Mouse (Mus musculus) C2C12 (cell line): Measurements from ENCODE around the gene Grk5. TPM values are rescaled to one million over a fixed set of nuclear protein-coding genes. Genes with fewer than 3 reads are reported as not detected.

ENCODE experiments used
- H3K27me3 ChIP-seq: one replicate; pipeline ENCODE4 v1.6.1; 2011; ENCODE audit not compliant: control insufficient read depth, insufficient read depth, insufficient read length
- H3K36me3 ChIP-seq: one replicate; pipeline ENCODE4 v1.6.1; 2011; ENCODE audit not compliant: control insufficient read depth, insufficient read depth
- H3K4me3 ChIP-seq: one replicate; pipeline ENCODE4 v1.5.1; 2011; ENCODE audit warnings: mild to moderate bottlenecking, control low read depth; ENCODE audit not compliant: poor library complexity, insufficient read depth, severe bottlenecking
- H3K79me2 ChIP-seq: one replicate; pipeline ENCODE4 v1.6.1; 2011; ENCODE audit not compliant: control insufficient read depth, insufficient read depth
- H3K79me3 ChIP-seq: one replicate; pipeline ENCODE4 v1.6.1; 2011; ENCODE audit warnings: low read depth, control low read depth
- H3ac ChIP-seq: one replicate; pipeline ENCODE3; 2011; ENCODE audit warnings: low read depth; ENCODE audit not compliant: control insufficient read depth, insufficient read length
- CEBPB ChIP-seq: IDR thresholded peaks from one replicate; pipeline ENCODE4 v1.6.1; 2011; ENCODE audit warnings: low read depth, mild to moderate bottlenecking, control low read depth, moderate library complexity
- CTCF ChIP-seq: IDR thresholded peaks from one replicate; pipeline ENCODE4 v1.5.1; 2011; ENCODE audit not compliant: control insufficient read depth, insufficient read depth, insufficient read length
- FOSL1 ChIP-seq: IDR thresholded peaks from one replicate; pipeline ENCODE4 v1.8.0; 2011; ENCODE audit warnings: mild to moderate bottlenecking, low read length; ENCODE audit not compliant: poor library complexity, insufficient read depth, severe bottlenecking
- MAX ChIP-seq: IDR thresholded peaks from one replicate; pipeline ENCODE4 v1.6.1; 2011; ENCODE audit warnings: mild to moderate bottlenecking, control low read depth
- MYOD1 ChIP-seq: IDR thresholded peaks from one replicate; pipeline ENCODE4 v1.6.1; 2011; ENCODE audit warnings: low read depth; ENCODE audit not compliant: control insufficient read depth, insufficient read length
- MYOG ChIP-seq: IDR thresholded peaks from one replicate; pipeline ENCODE4 v1.6.1; 2011; ENCODE audit not compliant: control insufficient read depth, insufficient read length; ENCODE audit errors: extremely low read depth
- USF1 ChIP-seq: IDR thresholded peaks from one replicate; pipeline ENCODE4 v1.6.1; 2011; ENCODE audit warnings: low read depth, mild to moderate bottlenecking, control low read depth, moderate library complexity
- polyA plus RNA-seq: library from polyadenylated mRNA; unstranded; fragments of >200 nt; fragmentation: generic; extraction: Trizol; gene quantifications from one replicate; pipeline ENCODE4 v1.2.1, GENCODE M21; 2012; ENCODE audit warnings: missing spikeins

Gene Grk5
- polyA plus RNA-seq, 1 experiment = 1.1 TPM

- H3K79me3 ChIP-seq = no peaks in the 10 kb centered on the region
- H3K79me2 ChIP-seq = no peaks in the 10 kb centered on the region
- no peaks in the 10 kb centered on the region for H3K36me3 ChIP-seq
- H3K27me3 ChIP-seq = no peaks in the 10 kb centered on the region
- no peak overlapping the region for H3ac ChIP-seq
- H3K4me3 ChIP-seq = no peak overlapping the region
- TF ChIP-seq CEBPB = no peak
- TF ChIP-seq CTCF = peak; percentile 41
Observed at GRCm38 (mm10) chr19:61084149-61084940, 194.8 kb downstream of the Grk5 start.

- TF ChIP-seq FOSL1 = no peak
- no peak for TF ChIP-seq CTCF
- TF ChIP-seq MAX = no peak
- no peak for TF ChIP-seq MYOD1
- TF ChIP-seq USF1 = no peak
- TF ChIP-seq CEBPB = no peak
- no peak for TF ChIP-seq MYOG
- Histone ChIP-seq H3K79me3 (no peaks in the 10 kb centered on the region), H3K4me3 (no peak overlapping the region), H3ac (no peak overlapping the region), H3K36me3 (no peaks in the 10 kb centered on the region), H3K27me3 (no peaks in the 10 kb centered on the region), H3K79me2 (no peaks in the 10 kb centered on the region)
Observed at GRCm38 (mm10) chr19:61085217-61085616, 195.7 kb downstream of the Grk5 start.

- Histone ChIP-seq H3K36me3 (no peaks in the 10 kb centered on the region), H3K79me3 (no peaks in the 10 kb centered on the region), H3K79me2 (no peaks in the 10 kb centered on the region), H3K27me3 (no peaks in the 10 kb centered on the region), H3K4me3 (no peak overlapping the region), H3ac (no peak overlapping the region)
- no peak for TF ChIP-seq FOSL1
- TF ChIP-seq CEBPB = no peak
- TF ChIP-seq MYOG = no peak
- TF ChIP-seq MAX = no peak
- TF ChIP-seq USF1 = no peak
- no peak for TF ChIP-seq CTCF
- TF ChIP-seq MYOD1 = no peak
Observed at GRCm38 (mm10) chr19:61087781-61088180, 198.2 kb downstream of the Grk5 start.

GRCm38 (mm10) chr19:61089001-61089400 is 199.5 kb downstream of the Grk5 start:
- Histone ChIP-seq H3K79me2 (no peaks in the 10 kb centered on the region), H3ac (no peak overlapping the region), H3K4me3 (no peak overlapping the region), H3K27me3 (no peaks in the 10 kb centered on the region), H3K36me3 (no peaks in the 10 kb centered on the region), H3K79me3 (no peaks in the 10 kb centered on the region)
- TF ChIP-seq MYOD1 (no peak), CTCF (no peak), FOSL1 (no peak)

GRCm38 (mm10) chr19:61090541-61090940 is 201.0 kb downstream of the Grk5 start:
- no peak overlapping the region for H3ac ChIP-seq
- TF ChIP-seq MYOG (no peak), MAX (no peak), MYOD1 (no peak), CEBPB (no peak), USF1 (no peak), CTCF (no peak), FOSL1 (no peak)
- H3K79me2 ChIP-seq = no peaks in the 10 kb centered on the region
- no peaks in the 10 kb centered on the region for H3K79me3 ChIP-seq
- H3K27me3 ChIP-seq = no peaks in the 10 kb centered on the region
- H3K36me3 ChIP-seq = no peaks in the 10 kb centered on the region
- no peak overlapping the region for H3K4me3 ChIP-seq

GRCm38 (mm10) chr19:61096776-61097175 is 207.2 kb downstream of the Grk5 start:
- TF ChIP-seq MYOG (no peak), MAX (no peak), USF1 (no peak), FOSL1 (no peak), MYOD1 (no peak), CTCF (no peak), CEBPB (no peak)
- Histone ChIP-seq H3K36me3 (no peaks in the 10 kb centered on the region), H3K79me2 (no peaks in the 10 kb centered on the region), H3K79me3 (no peaks in the 10 kb centered on the region), H3K4me3 (no peak overlapping the region), H3K27me3 (no peaks in the 10 kb centered on the region), H3ac (no peak overlapping the region)
